Mouse (Mus musculus) stomach, embryonic 15.5 days (tissue): ENCODE measurements around the gene Casp8. TPM values are rescaled to one million over a fixed set of nuclear protein-coding genes. Genes with fewer than 3 reads are reported as not detected.
"Not testable (repeated sequence)": the region's sequence is repeated elsewhere in the genome, so short reads cannot be mapped to it uniquely, and the experiment has no call there.

ENCODE experiments used
- ATAC-seq: fragments of 200-750 bp; cut with Nextera tagmentation; 2 replicates; pipeline ENCODE4 v1.8.0; 2017; ENCODE audit warnings: low read depth, moderate number of reproducible peaks, moderate TSS enrichment; ENCODE audit not compliant: insufficient read depth, low FRiP score
- H3K27ac ChIP-seq: fragments of 300-500 bp; sonication (generic); 2 replicates; pipeline ENCODE4 v1.5.1; 2015; ENCODE audit warnings: mild to moderate bottlenecking, inconsistent platforms
- H3K27me3 ChIP-seq: fragments of 300-500 bp; sonication (generic); replicated peaks from 2 replicates; pipeline ENCODE4 v1.6.1; 2015; ENCODE audit warnings: inconsistent platforms
- H3K36me3 ChIP-seq: fragments of 300-500 bp; sonication (generic); 2 replicates; pipeline ENCODE4 v1.6.1; 2015; ENCODE audit warnings: inconsistent platforms
- H3K4me1 ChIP-seq: fragments of 300-500 bp; sonication (generic); 2 replicates; pipeline ENCODE4 v1.6.1; 2015; ENCODE audit warnings: inconsistent platforms
- H3K4me2 ChIP-seq: fragments of 300-500 bp; sonication (generic); 2 replicates; pipeline ENCODE4 v1.6.1; 2015; ENCODE audit warnings: mild to moderate bottlenecking, inconsistent platforms
- H3K4me3 ChIP-seq: fragments of 300-500 bp; sonication (generic); replicated peaks from 2 replicates; pipeline ENCODE4 v1.5.1; 2015; ENCODE audit warnings: inconsistent platforms
- H3K9ac ChIP-seq: fragments of 300-500 bp; sonication (generic); 2 replicates; pipeline ENCODE4 v1.6.1; 2015; ENCODE audit warnings: inconsistent platforms
- H3K9me3 ChIP-seq: fragments of 300-500 bp; sonication (generic); 2 replicates; pipeline ENCODE4 v1.6.1; 2016; ENCODE audit warnings: inconsistent platforms
- WGBS: fragments of 180-500 bp; shearing (Covaris S2); methylation state at CpG from one replicate; pipeline ENCODE4 v1.1.7; 2015; 5-methylcytosine and 5-hydroxymethylcytosine counted together
- polyA plus RNA-seq: library from polyadenylated mRNA; unstranded; fragments of >200 nt; fragmentation: Nextera tagmentation; extraction: Ambion mirVana; gene quantifications from 2 replicates; pipeline ENCODE4 v1.2.1, GENCODE M21; 2015

The Casp8 gene
- polyA plus RNA-seq, 1 experiment from 2014 or later = 41.8 TPM

GRCm38 (mm10) chr1:58883279-58883678 is 88.1 kb downstream of the Casp8 start:
- not testable (repeated sequence) for H3K36me3 ChIP-seq, H3K4me1 ChIP-seq, H3K27me3 ChIP-seq, H3K27ac ChIP-seq, ATAC-seq, H3K9me3 ChIP-seq, H3K9ac ChIP-seq, H3K4me2 ChIP-seq, H3K4me3 ChIP-seq
- 87% methylated on average over 9 of the region's 9 CpGs for WGBS

- no peak for ATAC-seq
- H3K4me2 ChIP-seq = no peak overlapping the region
- no peak overlapping the region for H3K9ac ChIP-seq
- H3K36me3 ChIP-seq = no peaks in the 10 kb centered on the region
- no peaks in the 10 kb centered on the region for H3K9me3 ChIP-seq
- H3K4me1 ChIP-seq = no peaks in the 10 kb centered on the region
- no peak overlapping the region for H3K4me3 ChIP-seq
- H3K27ac ChIP-seq = no peak overlapping the region
- no peaks in the 10 kb centered on the region for H3K27me3 ChIP-seq
- WGBS = 77% methylated on average over 4 of the region's 4 CpGs
Observed at GRCm38 (mm10) chr1:58885646-58886045, 90.5 kb downstream of the Casp8 start.

- Histone ChIP-seq H3K4me2 (no peak overlapping the region), H3K4me3 (no peak overlapping the region), H3K4me1 (no peaks in the 10 kb centered on the region), H3K9ac (no peak overlapping the region), H3K27ac (no peak overlapping the region), H3K36me3 (no peaks in the 10 kb centered on the region), H3K27me3 (no peaks in the 10 kb centered on the region), H3K9me3 (no peaks in the 10 kb centered on the region)
- no peak for ATAC-seq
- WGBS = 50% methylated on average over 5 of the region's 5 CpGs
Observed at GRCm38 (mm10) chr1:58889826-58890546, 94.8 kb downstream of the Casp8 start.

DNA sequence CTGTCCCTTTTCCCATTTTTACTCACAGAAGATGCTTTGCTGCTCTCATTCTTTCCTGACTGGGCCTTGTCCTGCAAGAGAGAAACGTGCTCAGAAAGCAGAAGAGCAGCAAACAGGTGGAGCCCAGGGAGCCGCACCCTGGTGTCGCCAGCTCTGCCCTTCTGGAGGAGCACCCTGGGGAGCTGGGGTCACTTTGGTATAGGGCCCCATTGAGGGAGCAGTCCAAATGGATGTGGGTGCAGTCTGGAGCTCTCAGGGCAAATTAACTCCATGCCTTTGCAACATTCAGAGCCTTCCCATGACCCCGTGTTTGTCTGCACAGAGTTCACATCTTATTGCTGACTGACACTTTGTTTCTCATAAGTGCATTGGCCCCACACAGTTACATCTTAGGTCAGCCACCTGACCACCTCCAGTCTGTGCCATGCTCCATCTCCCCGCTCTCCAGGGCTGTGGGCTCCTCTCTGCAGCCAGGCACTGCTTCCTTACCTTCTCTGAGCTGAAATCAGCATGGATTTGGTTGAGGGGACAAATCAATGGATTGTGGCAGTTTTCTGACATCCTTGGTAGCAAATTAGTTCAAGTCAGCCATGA is 95.6 kb downstream of the Casp8 start:
- 54% methylated on average over 4 of the region's 5 CpGs for WGBS
- H3K9me3 ChIP-seq, H3K4me2 ChIP-seq, H3K4me3 ChIP-seq, H3K36me3 ChIP-seq, H3K27me3 ChIP-seq, H3K27ac ChIP-seq, H3K9ac ChIP-seq, ATAC-seq, H3K4me1 ChIP-seq: not testable (repeated sequence)

DNA sequence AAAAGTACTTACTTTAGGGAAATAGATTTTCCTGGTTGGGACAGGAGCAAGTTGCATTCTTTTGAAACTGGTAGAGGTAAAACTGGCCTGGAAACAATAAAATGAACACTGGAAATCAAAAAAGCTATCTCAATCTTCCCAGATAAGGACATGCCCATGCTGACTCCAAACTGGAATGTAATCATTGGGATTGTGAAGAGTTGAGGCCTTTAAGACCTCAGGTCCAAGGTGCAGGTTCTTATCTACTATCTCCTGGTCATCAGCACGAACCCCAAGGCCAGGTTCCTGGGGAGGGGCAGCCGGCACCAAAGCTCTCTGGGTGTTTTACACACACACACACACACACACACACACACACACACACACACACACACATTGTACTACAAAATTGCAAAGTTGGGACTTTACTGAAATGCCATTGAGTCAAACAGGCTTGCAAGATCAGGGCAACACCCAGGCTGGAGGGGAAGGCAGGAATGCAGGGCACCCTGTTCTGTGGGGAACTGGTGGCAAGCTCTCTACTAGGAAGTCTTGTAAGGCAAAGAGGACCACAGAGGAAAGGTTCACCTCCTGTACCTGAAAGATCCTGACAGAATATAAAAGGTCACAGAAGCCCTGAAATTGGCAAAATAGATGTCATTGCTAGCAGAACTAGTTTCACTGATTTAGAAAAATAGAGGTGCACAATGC is 96.5 kb downstream of the Casp8 start:
- H3K4me2 ChIP-seq = not testable (repeated sequence)

DNA sequence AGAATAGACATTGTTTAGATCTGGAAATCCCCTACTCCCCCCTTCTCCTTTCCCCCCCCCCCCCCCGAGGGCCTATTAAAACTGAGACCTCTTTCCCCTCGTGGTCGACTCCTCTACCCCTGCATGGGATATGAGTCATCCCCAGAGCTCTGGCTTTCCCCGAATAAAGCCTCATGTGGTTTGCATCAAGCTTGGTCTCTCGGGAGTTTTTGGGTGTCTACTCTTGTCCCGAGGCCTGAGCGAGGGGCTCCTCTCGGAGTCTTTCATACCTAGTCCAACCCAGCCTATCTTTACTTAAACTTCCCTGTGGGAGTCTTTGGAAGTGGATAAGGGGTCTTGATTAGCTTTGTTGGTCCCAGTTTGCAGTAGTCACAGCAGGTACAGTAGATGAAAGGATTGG is 97.2 kb downstream of the Casp8 start:
- not testable (repeated sequence) for ATAC-seq, H3K4me1 ChIP-seq, H3K27ac ChIP-seq, H3K4me3 ChIP-seq, H3K4me2 ChIP-seq, H3K36me3 ChIP-seq, H3K27me3 ChIP-seq, H3K9ac ChIP-seq, H3K9me3 ChIP-seq
- WGBS = 80% methylated on average over 8 of the region's 8 CpGs

More for the DNA sequence above, 96.5 kb downstream of the Casp8 start:
- H3K9me3 ChIP-seq, H3K9ac ChIP-seq, ATAC-seq, H3K27me3 ChIP-seq, H3K36me3 ChIP-seq, H3K27ac ChIP-seq, H3K4me3 ChIP-seq, H3K4me1 ChIP-seq: not testable (repeated sequence)
- 55% methylated on average over 2 of the region's 2 CpGs for WGBS

Other genes with a start within 250 kb of the Casp8 start
- gene Fam126b, start 209.1 kb upstream of the Casp8 start, polyA plus RNA-seq = 7.0 and 9.0 TPM in 2 replicates
- gene Ndufb3, start 209.0 kb upstream of the Casp8 start, polyA plus RNA-seq = 178 and 184 TPM in 2 replicates
- 0.18 and 0.23 TPM in 2 replicates for gene Als2cr12, start 99.4 kb upstream of the Casp8 start, polyA plus RNA-seq
- 34.8 and 38.2 TPM in 2 replicates for gene Cflar, start 83.9 kb upstream of the Casp8 start, polyA plus RNA-seq
- gene Trak2, start 178.1 kb downstream of the Casp8 start, polyA plus RNA-seq = 14.0 and 15.1 TPM in 2 replicates
- 24.6 and 26.9 TPM in 2 replicates for gene Stradb, start 178.1 kb downstream of the Casp8 start, polyA plus RNA-seq